Mouse (Mus musculus) stomach, embryonic 15.5 days (tissue): ENCODE measurements at regions not wholly inside any gene's neighbourhood (a gene's known extent, or its start where the extent isn't known, plus 50 kb on each side); places are given as distances from the start of the nearest gene placed in this dataset.

Experiments used
- ATAC-seq: fragments of 200-750 bp; cut with Nextera tagmentation; 2 replicates; pipeline ENCODE4 v1.8.0; 2017; ENCODE audit warnings: low read depth, moderate number of reproducible peaks, moderate TSS enrichment; ENCODE audit not compliant: insufficient read depth, low FRiP score
- H3K27ac ChIP-seq: fragments of 300-500 bp; sonication (generic); 2 replicates; pipeline ENCODE4 v1.5.1; 2015; ENCODE audit warnings: mild to moderate bottlenecking, inconsistent platforms
- H3K27me3 ChIP-seq: fragments of 300-500 bp; sonication (generic); replicated peaks from 2 replicates; pipeline ENCODE4 v1.6.1; 2015; ENCODE audit warnings: inconsistent platforms
- H3K36me3 ChIP-seq: fragments of 300-500 bp; sonication (generic); 2 replicates; pipeline ENCODE4 v1.6.1; 2015; ENCODE audit warnings: inconsistent platforms
- H3K4me1 ChIP-seq: fragments of 300-500 bp; sonication (generic); 2 replicates; pipeline ENCODE4 v1.6.1; 2015; ENCODE audit warnings: inconsistent platforms
- H3K4me2 ChIP-seq: fragments of 300-500 bp; sonication (generic); 2 replicates; pipeline ENCODE4 v1.6.1; 2015; ENCODE audit warnings: mild to moderate bottlenecking, inconsistent platforms
- H3K4me3 ChIP-seq: fragments of 300-500 bp; sonication (generic); replicated peaks from 2 replicates; pipeline ENCODE4 v1.5.1; 2015; ENCODE audit warnings: inconsistent platforms
- H3K9ac ChIP-seq: fragments of 300-500 bp; sonication (generic); 2 replicates; pipeline ENCODE4 v1.6.1; 2015; ENCODE audit warnings: inconsistent platforms
- H3K9me3 ChIP-seq: fragments of 300-500 bp; sonication (generic); 2 replicates; pipeline ENCODE4 v1.6.1; 2016; ENCODE audit warnings: inconsistent platforms
- whole genome bisulfite sequencing: fragments of 180-500 bp; shearing (Covaris S2); methylation state at CpG from one replicate; pipeline ENCODE4 v1.1.7; 2015; 5-methylcytosine and 5-hydroxymethylcytosine counted together

- Histone ChIP-seq H3K9me3 (no peaks in the 10 kb centered on the region), H3K4me3 (no peak overlapping the region), H3K4me2 (no peak overlapping the region), H3K27me3 (no peaks in the 10 kb centered on the region), H3K36me3 (no peaks in the 10 kb centered on the region), H3K4me1 (no peaks in the 10 kb centered on the region), H3K27ac (no peak overlapping the region), H3K9ac (no peak overlapping the region)
- WGBS, result 47% methylated on average over 3 of the region's 3 CpGs
- no peak for ATAC-seq
These were observed 121.2 kb upstream of the D16Ertd472e start for GRCm38 (mm10) chr16:78697514-78698209.

- Histone ChIP-seq H3K36me3 (no peaks in the 10 kb centered on the region), H3K9me3 (no peaks in the 10 kb centered on the region), H3K4me3 (no peak overlapping the region), H3K4me1 (no peaks in the 10 kb centered on the region), H3K4me2 (no peak overlapping the region), H3K27ac (no peak overlapping the region), H3K27me3 (no peaks in the 10 kb centered on the region), H3K9ac (no peak overlapping the region)
- ATAC-seq, result no peak
These were observed 111.7 kb upstream of the D16Ertd472e start for GRCm38 (mm10) chr16:78688251-78688650.

GRCm38 (mm10) chr16:78685160-78685559 lies 108.7 kb upstream of the D16Ertd472e start:
- H3K27ac ChIP-seq, result no peak overlapping the region
- no peak overlapping the region for H3K4me3 ChIP-seq
- no peaks in the 10 kb centered on the region for H3K4me1 ChIP-seq
- no peak for ATAC-seq
- no peaks in the 10 kb centered on the region for H3K36me3 ChIP-seq
- H3K9ac ChIP-seq, result no peak overlapping the region
- WGBS, result 42% methylated on average over 1 of the region's 1 CpGs
- H3K9me3 ChIP-seq, result no peaks in the 10 kb centered on the region
- no peak overlapping the region for H3K4me2 ChIP-seq
- H3K27me3 ChIP-seq, result no peaks in the 10 kb centered on the region

GRCm38 (mm10) chr16:78684031-78684430 lies 107.5 kb upstream of the D16Ertd472e start:
- Histone ChIP-seq H3K27me3 (no peaks in the 10 kb centered on the region), H3K4me3 (no peak overlapping the region), H3K27ac (no peak overlapping the region), H3K36me3 (no peaks in the 10 kb centered on the region), H3K4me1 (no peaks in the 10 kb centered on the region), H3K9me3 (no peaks in the 10 kb centered on the region), H3K9ac (no peak overlapping the region), H3K4me2 (no peak overlapping the region)
- ATAC-seq, result no peak
- 61% methylated on average over 8 of the region's 8 CpGs for WGBS

GRCm38 (mm10) chr16:78661126-78661525 lies 84.6 kb upstream of the D16Ertd472e start:
- Histone ChIP-seq H3K4me2 (no peak overlapping the region), H3K36me3 (no peaks in the 10 kb centered on the region), H3K4me3 (no peak overlapping the region), H3K27ac (no peak overlapping the region), H3K4me1 (no peaks in the 10 kb centered on the region), H3K27me3 (no peaks in the 10 kb centered on the region), H3K9me3 (no peaks in the 10 kb centered on the region), H3K9ac (no peak overlapping the region)
- WGBS, result 71% methylated on average over 7 of the region's 7 CpGs
- ATAC-seq, result no peak

- Histone ChIP-seq H3K9ac (no peak overlapping the region), H3K36me3 (no peaks in the 10 kb centered on the region), H3K9me3 (no peaks in the 10 kb centered on the region), H3K4me3 (no peak overlapping the region), H3K27ac (no peak overlapping the region), H3K4me2 (no peak overlapping the region), H3K4me1 (no peaks in the 10 kb centered on the region), H3K27me3 (no peaks in the 10 kb centered on the region)
- ATAC-seq, result no peak
- WGBS, result 10% methylated on average over 1 of the region's 1 CpGs
These were observed 68.2 kb upstream of the D16Ertd472e start for GRCm38 (mm10) chr16:78644710-78645109.

- Histone ChIP-seq H3K4me3 (no peak overlapping the region), H3K36me3 (no peaks in the 10 kb centered on the region), H3K9me3 (no peaks in the 10 kb centered on the region), H3K4me2 (no peak overlapping the region), H3K4me1 (no peaks in the 10 kb centered on the region), H3K9ac (no peak overlapping the region), H3K27me3 (no peaks in the 10 kb centered on the region), H3K27ac (no peak overlapping the region)
- WGBS, result 85% methylated on average over 5 of the region's 5 CpGs
- no peak for ATAC-seq
These were observed 65.2 kb upstream of the D16Ertd472e start for GRCm38 (mm10) chr16:78641717-78642116.

- ATAC-seq, result no peak
- Histone ChIP-seq H3K27me3 (no peaks in the 10 kb centered on the region), H3K27ac (no peak overlapping the region), H3K4me1 (no peaks in the 10 kb centered on the region), H3K4me3 (no peak overlapping the region), H3K36me3 (no peaks in the 10 kb centered on the region), H3K4me2 (no peak overlapping the region), H3K9ac (no peak overlapping the region), H3K9me3 (no peaks in the 10 kb centered on the region)
- 72% methylated on average over 3 of the region's 3 CpGs for WGBS
These were observed 64.7 kb upstream of the D16Ertd472e start for GRCm38 (mm10) chr16:78641205-78641604.

- Histone ChIP-seq H3K9ac (no peak overlapping the region), H3K4me3 (no peak overlapping the region), H3K4me1 (no peaks in the 10 kb centered on the region), H3K27me3 (no peaks in the 10 kb centered on the region), H3K4me2 (no peak overlapping the region), H3K36me3 (no peaks in the 10 kb centered on the region), H3K27ac (no peak overlapping the region), H3K9me3 (no peaks in the 10 kb centered on the region)
- ATAC-seq, result no peak
- WGBS, result 87% methylated on average over 6 of the region's 6 CpGs
These were observed 60.9 kb upstream of the D16Ertd472e start for GRCm38 (mm10) chr16:78637452-78637851.

- Histone ChIP-seq H3K9ac (no peak overlapping the region), H3K27ac (no peak overlapping the region), H3K4me2 (no peak overlapping the region), H3K9me3 (no peaks in the 10 kb centered on the region), H3K36me3 (no peaks in the 10 kb centered on the region), H3K4me1 (no peaks in the 10 kb centered on the region), H3K27me3 (no peaks in the 10 kb centered on the region), H3K4me3 (no peak overlapping the region)
- no peak for ATAC-seq
- WGBS, result 37% methylated on average over 5 of the region's 5 CpGs
These were observed 60.5 kb upstream of the D16Ertd472e start for GRCm38 (mm10) chr16:78637015-78637414.

GRCm38 (mm10) chr16:78635774-78636173 lies 59.3 kb upstream of the D16Ertd472e start:
- H3K4me2 ChIP-seq, result no peak overlapping the region
- 86% methylated on average over 5 of the region's 5 CpGs for WGBS
- H3K4me1 ChIP-seq, result no peaks in the 10 kb centered on the region
- no peaks in the 10 kb centered on the region for H3K36me3 ChIP-seq
- H3K27ac ChIP-seq, result no peak overlapping the region
- H3K27me3 ChIP-seq, result no peaks in the 10 kb centered on the region
- no peaks in the 10 kb centered on the region for H3K9me3 ChIP-seq
- no peak overlapping the region for H3K9ac ChIP-seq
- no peak overlapping the region for H3K4me3 ChIP-seq
- no peak for ATAC-seq

- no peaks in the 10 kb centered on the region for H3K4me1 ChIP-seq
- no peak overlapping the region for H3K4me3 ChIP-seq
- no peaks in the 10 kb centered on the region for H3K9me3 ChIP-seq
- H3K27me3 ChIP-seq, result no peaks in the 10 kb centered on the region
- H3K9ac ChIP-seq, result no peak overlapping the region
- WGBS, result 20% methylated on average over 8 of the region's 8 CpGs
- no peak for ATAC-seq
- no peak overlapping the region for H3K4me2 ChIP-seq
- no peaks in the 10 kb centered on the region for H3K36me3 ChIP-seq
- no peak overlapping the region for H3K27ac ChIP-seq
These were observed 58.7 kb upstream of the D16Ertd472e start for GRCm38 (mm10) chr16:78635257-78635656.

GRCm38 (mm10) chr16:78631797-78632196 lies 55.3 kb upstream of the D16Ertd472e start:
- no peaks in the 10 kb centered on the region for H3K27me3 ChIP-seq
- no peak overlapping the region for H3K27ac ChIP-seq
- no peak overlapping the region for H3K4me2 ChIP-seq
- no peak overlapping the region for H3K4me3 ChIP-seq
- no peaks in the 10 kb centered on the region for H3K9me3 ChIP-seq
- H3K36me3 ChIP-seq, result no peaks in the 10 kb centered on the region
- no peak overlapping the region for H3K9ac ChIP-seq
- no peaks in the 10 kb centered on the region for H3K4me1 ChIP-seq
- WGBS, result 65% methylated on average over 5 of the region's 5 CpGs
- no peak for ATAC-seq
